Mouse (Mus musculus): ENCODE measurements at regions not wholly inside any gene's neighbourhood (a gene's known extent, or its start where the extent isn't known, plus 50 kb on each side); places are given as distances from the start of the nearest gene placed in this dataset.

DNA sequence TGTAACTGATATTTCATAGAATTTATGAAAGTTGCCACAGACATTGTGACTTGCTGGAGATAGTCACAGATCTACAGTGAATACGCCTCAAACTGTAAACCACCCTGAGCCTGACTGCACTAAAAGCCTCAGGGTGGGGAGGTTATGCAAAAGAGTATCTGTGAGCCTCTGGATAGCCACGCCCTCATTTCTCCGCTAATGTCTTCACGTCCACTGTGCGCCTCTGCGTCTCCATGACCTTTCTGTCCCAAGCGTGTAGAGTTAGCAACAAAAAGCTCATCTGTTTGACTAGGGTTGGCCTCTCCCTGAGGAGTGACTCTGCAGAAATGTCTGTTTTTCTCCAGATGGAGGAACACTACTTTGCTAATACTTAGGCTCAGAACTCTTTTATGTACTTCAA lies 170.8 kb upstream of the Gm49356 start:
- H3K36me3 ChIP-seq: no peaks in the 10 kb centered on the region

DNA sequence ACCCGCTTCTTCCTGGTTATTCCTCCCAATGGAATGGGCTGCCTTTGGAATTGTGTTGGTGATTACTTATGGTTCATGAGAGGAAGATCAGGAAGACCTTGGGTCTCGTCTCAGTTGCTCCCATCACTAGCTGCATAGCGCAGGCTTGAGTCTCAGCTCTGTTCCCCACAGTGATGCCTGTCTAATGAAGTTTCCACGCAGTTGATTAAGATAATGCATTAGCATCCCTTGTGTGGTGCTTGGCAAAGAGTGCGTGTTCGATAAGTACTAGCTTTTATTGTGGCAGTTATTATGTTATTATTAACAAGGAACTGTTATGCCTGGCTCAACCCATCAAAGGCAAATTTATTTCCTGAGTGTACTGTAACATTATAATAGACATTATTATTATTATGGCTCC lies 169.7 kb upstream of the Gm49356 start:
- H3K36me3 ChIP-seq: no peaks in the 10 kb centered on the region
- no peak overlapping the region for H3K27ac ChIP-seq
- 92% methylated on average over 6 of the region's 6 CpGs for WGBS
- H3K4me3 ChIP-seq: no peak overlapping the region
- DNase-seq (ENCODE audit: low spot score): no peak
- H3K4me1 ChIP-seq: peaks cover 29% of the 10 kb centered on the region
- H3K9me3 ChIP-seq (replicated peaks): no peaks in the 10 kb centered on the region
- H3K27me3 ChIP-seq (ENCODE audit: low read depth, poor library complexity, severe bottlenecking): no peaks in the 10 kb centered on the region

More for the DNA sequence above, 170.8 kb upstream of the Gm49356 start:
- Histone ChIP-seq H3K27ac (no peak overlapping the region), H3K4me1 (peaks cover 34% of the 10 kb centered on the region), H3K9me3 (replicated peaks) (no peaks in the 10 kb centered on the region), H3K27me3 (ENCODE audit: low read depth, poor library complexity, severe bottlenecking) (no peaks in the 10 kb centered on the region), H3K4me3 (no peak overlapping the region)
- WGBS: 86% methylated on average over 7 of the region's 7 CpGs
- DNase-seq (ENCODE audit: low spot score): no peak

DNA sequence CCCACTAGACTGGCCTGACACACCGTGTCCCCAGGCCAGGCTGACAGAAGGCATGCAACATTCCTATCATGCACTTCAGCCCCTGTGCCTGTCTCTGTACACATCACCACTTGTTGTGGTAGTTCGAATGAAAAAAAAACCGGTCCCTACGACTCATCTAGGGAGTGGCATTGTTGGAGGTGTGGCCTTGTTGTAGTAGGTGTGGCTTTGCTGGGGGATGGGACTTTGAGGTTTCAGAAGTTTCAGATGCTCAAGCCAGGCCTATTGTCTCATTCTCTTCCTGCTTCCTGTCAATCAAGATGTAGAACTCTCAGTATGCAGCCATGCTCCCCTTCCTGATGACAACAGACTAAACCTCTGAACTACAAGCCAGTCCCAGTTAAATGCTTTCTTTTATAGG lies 162.1 kb upstream of the Gm49356 start:
- Histone ChIP-seq H3K9me3 (replicated peaks) (no peaks in the 10 kb centered on the region), H3K36me3 (no peaks in the 10 kb centered on the region), H3K4me1 (peaks cover 22% of the 10 kb centered on the region), H3K4me3 (no peak overlapping the region), H3K27ac (no peak overlapping the region), H3K27me3 (ENCODE audit: low read depth, poor library complexity, severe bottlenecking) (no peaks in the 10 kb centered on the region)
- no peak for DNase-seq (ENCODE audit: low spot score)
- 88% methylated on average over 4 of the region's 4 CpGs for WGBS

GRCm38 (mm10) chr15:58728264-58728663 lies 160.8 kb upstream of the Gm49356 start:
- Histone ChIP-seq H3K36me3 (no peaks in the 10 kb centered on the region), H3K9me3 (replicated peaks) (no peaks in the 10 kb centered on the region), H3K4me3 (no peak overlapping the region), H3K4me1 (peaks cover 21% of the 10 kb centered on the region), H3K27ac (no peak overlapping the region), H3K27me3 (ENCODE audit: low read depth, poor library complexity, severe bottlenecking) (no peaks in the 10 kb centered on the region)
- DNase-seq (ENCODE audit: low spot score): no peak
- WGBS: 93% methylated on average over 2 of the region's 2 CpGs

DNA sequence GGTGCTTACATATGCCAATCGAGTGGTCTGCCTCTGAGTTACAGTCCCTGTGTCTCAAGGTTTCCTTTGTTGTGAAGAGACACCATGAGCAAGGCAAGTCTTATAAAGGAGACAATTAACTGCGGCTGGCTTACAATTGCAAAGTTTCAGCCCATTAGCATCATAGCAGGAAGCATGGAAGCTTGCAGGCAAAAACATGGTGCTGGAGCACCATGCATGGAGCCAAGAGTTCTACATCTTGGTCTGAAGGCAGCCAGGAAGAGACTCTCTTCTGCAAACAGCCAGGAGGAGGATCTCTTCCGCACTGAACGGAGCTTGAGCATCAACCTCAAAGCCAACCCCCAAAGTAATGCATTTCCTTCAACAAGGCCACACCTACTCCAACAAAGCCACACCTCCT lies 158.2 kb upstream of the Gm49356 start:
- H3K27me3 ChIP-seq (ENCODE audit: low read depth, poor library complexity, severe bottlenecking): no peaks in the 10 kb centered on the region
- no peak for DNase-seq (ENCODE audit: low spot score)
- WGBS: 85% methylated on average over 4 of the region's 4 CpGs
- H3K36me3 ChIP-seq: no peaks in the 10 kb centered on the region
- peaks cover 26% of the 10 kb centered on the region for H3K4me1 ChIP-seq
- H3K4me3 ChIP-seq: no peak overlapping the region
- 0 out of 2 replicates have a peak overlapping the region, but pooled peaks have one; percentile 4 for H3K27ac ChIP-seq
- H3K9me3 ChIP-seq (replicated peaks): no peaks in the 10 kb centered on the region

DNA sequence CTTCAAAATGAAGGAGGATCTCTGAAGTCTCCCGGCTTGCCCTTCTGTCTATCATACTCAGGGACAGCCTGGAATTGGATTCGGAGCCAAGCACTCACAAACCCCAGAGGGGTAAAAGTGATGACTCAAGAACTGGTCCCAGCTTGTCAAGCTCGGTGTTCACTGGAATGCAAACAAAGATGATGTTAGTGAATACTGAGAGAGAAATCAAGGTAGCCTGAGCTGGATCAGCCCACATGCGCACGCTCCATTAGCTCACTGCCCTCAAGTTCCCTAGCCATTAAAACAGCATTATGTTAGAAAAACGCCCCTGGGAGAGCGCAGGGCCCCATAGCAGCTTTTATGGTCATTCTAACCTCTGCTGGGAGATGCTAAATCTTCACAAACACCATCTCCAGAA lies 157.8 kb upstream of the Gm49356 start:
- no peaks in the 10 kb centered on the region for H3K9me3 ChIP-seq (replicated peaks)
- no peaks in the 10 kb centered on the region for H3K27me3 ChIP-seq (ENCODE audit: low read depth, poor library complexity, severe bottlenecking)
- H3K4me3 ChIP-seq: no peak overlapping the region
- H3K27ac ChIP-seq: peak overlapping the region; percentile 80; the same call in 1 of the 2 replicates
- peaks cover 26% of the 10 kb centered on the region for H3K4me1 ChIP-seq
- 91% methylated on average over 7 of the region's 7 CpGs for WGBS
- DNase-seq (ENCODE audit: low spot score): no peak
- no peaks in the 10 kb centered on the region for H3K36me3 ChIP-seq

- WGBS: 46% methylated on average over 13 of the region's 13 CpGs
These were observed 157.0 kb upstream of the Gm49356 start for GRCm38 (mm10) chr15:58731952-58732642.

More at GRCm38 (mm10) chr15:58731952-58732642, 157.0 kb upstream of the Gm49356 start:
- H3K9me3 ChIP-seq (replicated peaks): no peaks in the 10 kb centered on the region
- DNase-seq (ENCODE audit: low spot score): peak; percentile 63
- H3K4me1 ChIP-seq: peaks cover 26% of the 10 kb centered on the region
- H3K4me3 ChIP-seq: peak overlapping the region; percentile 9; the same call in 1 of the 2 replicates
- H3K27me3 ChIP-seq (ENCODE audit: low read depth, poor library complexity, severe bottlenecking): no peaks in the 10 kb centered on the region
- peak overlapping the region; percentile 80 for H3K27ac ChIP-seq
- no peaks in the 10 kb centered on the region for H3K36me3 ChIP-seq
